Mouse (Mus musculus) CH12.LX (cell line): ENCODE data around the gene Hist1h1d. TPM values are rescaled to one million over a fixed set of nuclear protein-coding genes. Genes with fewer than 3 reads are reported as not detected.

ENCODE experiments used
- DNase-seq: peaks from one replicate; pipeline ENCODE4 v3.0.0-alpha.2; 2013; ENCODE audit errors: extremely low read depth
- H3K27ac ChIP-seq: 2 replicates; pipeline ENCODE4 v1.5.1; 2012; ENCODE audit warnings: low read depth, mild to moderate bottlenecking, control low read depth, moderate library complexity; ENCODE audit not compliant: insufficient read depth
- H3K27me3 ChIP-seq: replicated peaks from 2 replicates; pipeline ENCODE3; 2012; ENCODE audit warnings: inconsistent platforms
- H3K36me3 ChIP-seq, 2 experiments: replicated peaks in 1 of 2; 2 replicates each; pipeline versions ENCODE3 to v1.6.1; 2012; ENCODE audit warnings: inconsistent platforms in 1 of 2, low read length in 1 of 2, mild to moderate bottlenecking in 1 of 2, mixed read lengths in 1 of 2, moderate library complexity in 1 of 2; ENCODE audit not compliant: control insufficient read depth in 1 of 2, insufficient read depth in 1 of 2
- H3K4me1 ChIP-seq, 2 experiments: 2 replicates each; pipeline ENCODE4 v1.6.1; 2012; ENCODE audit warnings: inconsistent platforms in 1 of 2, moderate library complexity in 1 of 2; ENCODE audit not compliant: insufficient read depth in 2 of 2, control insufficient read depth in 1 of 2
- H3K4me2 ChIP-seq: 2 replicates; pipeline ENCODE4 v1.6.1; 2012; ENCODE audit warnings: low read depth, mild to moderate bottlenecking, control low read depth; ENCODE audit not compliant: poor library complexity, insufficient read depth, severe bottlenecking
- H3K4me3 ChIP-seq, 3 experiments: fragments of 150-350 bp in 1 of 3; sonication (generic) in 1 of 3; replicated peaks in 1 of 3; 2 replicates each; pipeline versions ENCODE3 to v1.5.1; 2011 to 2012; ENCODE audit warnings: low read depth in 2 of 3, low read length in 2 of 3, mild to moderate bottlenecking in 2 of 3, moderate library complexity in 2 of 3, control low read depth in 1 of 3, improper control_type of control experiment in 1 of 3, inconsistent platforms in 1 of 3, mixed read lengths in 1 of 3; ENCODE audit not compliant: poor library complexity in 1 of 3
- H3K79me2 ChIP-seq: replicated peaks from 2 replicates; pipeline ENCODE4 v1.6.1; 2012; ENCODE audit warnings: mild to moderate bottlenecking, moderate library complexity; ENCODE audit not compliant: control insufficient read depth, poor library complexity, insufficient read depth, severe bottlenecking; ENCODE audit errors: extremely low read depth
- H3K9ac ChIP-seq: 2 replicates; pipeline ENCODE4 v1.6.1; 2012; ENCODE audit warnings: low read depth, mild to moderate bottlenecking, control low read depth, moderate library complexity; ENCODE audit not compliant: insufficient read depth
- H3K9me3 ChIP-seq: replicated peaks from 2 replicates; pipeline ENCODE3; 2012; ENCODE audit warnings: low read length, inconsistent platforms, mixed read lengths
- CHD1 ChIP-seq: IDR thresholded peaks from 2 replicates; pipeline ENCODE4 v1.6.1; 2012; ENCODE audit warnings: low read depth, low read length, improper control_type of control experiment, inconsistent platforms
- E2F4 ChIP-seq: IDR thresholded peaks from 2 replicates; pipeline ENCODE4 v1.6.1; 2011; ENCODE audit warnings: low read depth, low read length, improper control_type of control experiment; ENCODE audit not compliant: insufficient replicate concordance
- ELF1 ChIP-seq: IDR thresholded peaks from 2 replicates; pipeline ENCODE4 v1.6.1; 2014; ENCODE audit warnings: low read depth, mild to moderate bottlenecking, inconsistent platforms, low read length, improper control_type of control experiment
- HCFC1 ChIP-seq: IDR thresholded peaks from 2 replicates; pipeline ENCODE4 v1.6.1; 2012; ENCODE audit warnings: low read depth, mild to moderate bottlenecking, inconsistent platforms, low read length, improper control_type of control experiment
- IRF4 ChIP-seq: IDR thresholded peaks from 2 replicates; pipeline ENCODE4 v1.6.1; 2014; ENCODE audit warnings: low read depth, mild to moderate bottlenecking, inconsistent platforms, low read length, improper control_type of control experiment
- KAT2A ChIP-seq: IDR thresholded peaks from 2 replicates; pipeline ENCODE4 v1.6.1; 2012; ENCODE audit warnings: low read length, improper control_type of control experiment, inconsistent platforms; ENCODE audit not compliant: insufficient replicate concordance
- MAFK ChIP-seq: IDR thresholded peaks from 2 replicates; pipeline ENCODE4 v1.6.1; 2011; ENCODE audit warnings: low read length, improper control_type of control experiment; ENCODE audit not compliant: insufficient replicate concordance
- MAX ChIP-seq: IDR thresholded peaks from 2 replicates; pipeline ENCODE4 v1.6.1; 2011; ENCODE audit warnings: low read length, improper control_type of control experiment
- MAZ ChIP-seq: IDR thresholded peaks from 2 replicates; pipeline ENCODE4 v1.6.1; 2012; ENCODE audit warnings: low read depth, mild to moderate bottlenecking, inconsistent platforms, low read length, improper control_type of control experiment, moderate library complexity
- MEF2A ChIP-seq: IDR thresholded peaks from 2 replicates; pipeline ENCODE4 v1.6.1; 2014; ENCODE audit warnings: low read depth, mild to moderate bottlenecking, inconsistent platforms, low read length, improper control_type of control experiment, borderline replicate concordance
- MXI1 ChIP-seq: IDR thresholded peaks from 2 replicates; pipeline ENCODE4 v1.6.1; 2011; ENCODE audit warnings: mild to moderate bottlenecking, low read depth, low read length, improper control_type of control experiment
- NELFE ChIP-seq: IDR thresholded peaks from 2 replicates; pipeline ENCODE4 v1.6.1; 2011; ENCODE audit warnings: low read depth, low read length, improper control_type of control experiment
- NRF1 ChIP-seq: IDR thresholded peaks from 2 replicates; pipeline ENCODE4 v1.6.1; 2014; ENCODE audit warnings: low read depth, mild to moderate bottlenecking, inconsistent platforms, low read length, improper control_type of control experiment, moderate library complexity
- POLR2A ChIP-seq: IDR thresholded peaks from 2 replicates; pipeline ENCODE4 v1.6.1; 2011; ENCODE audit warnings: low read depth, mild to moderate bottlenecking, improper control_type of control experiment, low read length
- RAD21 ChIP-seq: IDR thresholded peaks from 2 replicates; pipeline ENCODE4 v1.6.1; 2011; ENCODE audit warnings: low read depth, mild to moderate bottlenecking, low read length, improper control_type of control experiment, moderate library complexity
- RCOR1 ChIP-seq: conservative IDR thresholded peaks from 2 replicates; pipeline ENCODE4 v1.6.1; 2012; ENCODE audit warnings: low read depth, mild to moderate bottlenecking, inconsistent platforms, low read length, improper control_type of control experiment
- SIN3A ChIP-seq: IDR thresholded peaks from 2 replicates; pipeline ENCODE4 v1.6.1; 2012; ENCODE audit warnings: low read length, improper control_type of control experiment, inconsistent platforms
- SMC3 ChIP-seq: IDR thresholded peaks from 2 replicates; pipeline ENCODE4 v1.6.1; 2011; ENCODE audit warnings: low read depth, low read length, improper control_type of control experiment
- TBP ChIP-seq: conservative IDR thresholded peaks from 2 replicates; pipeline ENCODE4 v1.6.1; 2011; ENCODE audit warnings: low read depth, low read length, improper control_type of control experiment
- UBTF ChIP-seq: IDR thresholded peaks from 2 replicates; pipeline ENCODE4 v1.6.1; 2012; ENCODE audit warnings: low read depth, mild to moderate bottlenecking, inconsistent platforms, low read length, improper control_type of control experiment, moderate library complexity
- USF1 ChIP-seq: IDR thresholded peaks from 2 replicates; pipeline ENCODE4 v1.6.1; 2014; ENCODE audit warnings: low read depth, mild to moderate bottlenecking, inconsistent platforms, low read length, improper control_type of control experiment
- USF2 ChIP-seq: conservative IDR thresholded peaks from 2 replicates; pipeline ENCODE4 v1.6.1; 2011; ENCODE audit warnings: low read depth, low read length, improper control_type of control experiment
- ZKSCAN1 ChIP-seq: IDR thresholded peaks from 2 replicates; pipeline ENCODE4 v1.6.1; 2012; ENCODE audit warnings: low read depth, inconsistent platforms, low read length, improper control_type of control experiment, borderline replicate concordance
- ZNF384 ChIP-seq: IDR thresholded peaks from 2 replicates; pipeline ENCODE4 v1.6.1; 2012; ENCODE audit warnings: low read depth, low read length, improper control_type of control experiment, inconsistent platforms
- dilution Hi-C: fragments of 300-500 bp; cut with MboI; formaldehyde crosslinking; loops from 2 replicates; pipeline ENCODE4 v1.14.3; 2020; ENCODE audit warnings: low sequenced_read_pairs; ENCODE audit not compliant: extremely low pct_unique_long_range_greater_than_20kb, extremely low pct_ligation_motif_present
- in situ Hi-C: fragments of 300-500 bp; cut with MboI; formaldehyde crosslinking; loops from 3 replicates; pipeline ENCODE4 v1.14.3; 2019; ENCODE audit warnings: low sequenced_read_pairs, low pct_ligation_motif_present, low pct_unique_long_range_greater_than_20kb, mixed read lengths
- polyA plus RNA-seq: library from polyadenylated mRNA; unstranded; fragments of >175 nt; gene quantifications from 2 replicates; pipeline ENCODE4 v1.2.1, GENCODE M21; 2012; ENCODE audit warnings: low read depth; ENCODE audit not compliant: insufficient read length
- total RNA-seq, 2 experiments: library from RNA; depleted of rRNA; stranded (reverse); fragments of 300-350 nt in 1 of 2; fragments of >200 nt in 1 of 2; gene quantifications; 2 replicates each; pipeline ENCODE4 v1.2.3; 2012 to 2014

Gene Hist1h1d
- total and polyA plus RNA-seq, 3 experiments = 0.14 to 112 (median 2.3) TPM

DNA sequence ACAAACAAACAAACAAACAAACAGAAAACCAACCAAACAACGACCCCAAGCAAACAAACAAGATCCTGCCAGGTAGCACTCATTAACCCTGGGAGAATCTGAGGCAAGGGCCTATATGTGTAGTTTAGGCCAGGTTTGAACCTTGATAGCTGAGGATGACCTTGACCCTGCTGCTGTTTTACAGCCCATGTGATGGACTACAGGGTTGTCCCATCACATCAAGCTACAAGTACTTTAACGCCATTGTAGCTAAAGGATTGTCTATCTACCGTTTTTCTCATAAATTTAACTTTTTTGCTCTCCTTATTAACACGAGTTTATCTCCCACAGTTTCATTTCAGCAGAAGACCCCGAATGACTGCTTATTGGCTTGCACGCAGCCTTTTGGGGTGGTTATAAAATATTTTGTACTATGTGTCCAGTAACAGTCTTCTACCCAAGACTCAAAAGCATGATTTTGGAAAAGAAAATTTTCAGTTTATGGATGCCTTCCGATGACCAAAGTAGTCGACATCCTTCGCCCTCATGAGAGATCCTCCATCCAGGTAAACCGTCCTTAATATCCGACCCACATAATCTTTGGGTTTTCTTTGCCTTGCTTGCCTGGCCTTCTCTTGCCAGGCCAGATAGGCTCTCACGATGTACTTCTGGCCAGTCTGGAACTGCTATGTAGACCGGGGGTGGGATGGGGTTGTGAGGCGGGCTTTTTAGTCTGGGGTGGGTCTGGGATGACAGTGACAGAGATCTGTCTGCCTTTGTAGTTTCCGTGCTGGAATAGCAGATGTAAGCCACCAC, 37.0 kb upstream of the Hist1h1d start:
- no peak for DNase-seq
- Histone ChIP-seq H3K9ac (peak overlapping the region; percentile 53), H3K79me2 (no peaks in the 10 kb centered on the region), H3K27me3 (no peaks in the 10 kb centered on the region), H3K4me3 (peak overlapping the region in 1 of 3 experiments; percentile 39), H3K4me1 (peaks cover 3 to 26% of the 10 kb centered on the region in 2 experiments; a peak in 3 of 4 replicates), H3K27ac (no peak overlapping the region), H3K4me2 (peak overlapping the region; percentile 88), H3K9me3 (no peaks in the 10 kb centered on the region), H3K36me3 (no peaks in the 10 kb centered on the region)
- no peak for TF ChIP-seq SMC3
- peak; percentile 96 for TF ChIP-seq TBP
- TF ChIP-seq RCOR1 = no peak
- dilution Hi-C loops (no loop called here), in situ Hi-C loops (loop anchor here (25.0 kb wide), 1 partner anchor 1579 kb away; the partner anchor contains the start of gene Zfp184)

DNA sequence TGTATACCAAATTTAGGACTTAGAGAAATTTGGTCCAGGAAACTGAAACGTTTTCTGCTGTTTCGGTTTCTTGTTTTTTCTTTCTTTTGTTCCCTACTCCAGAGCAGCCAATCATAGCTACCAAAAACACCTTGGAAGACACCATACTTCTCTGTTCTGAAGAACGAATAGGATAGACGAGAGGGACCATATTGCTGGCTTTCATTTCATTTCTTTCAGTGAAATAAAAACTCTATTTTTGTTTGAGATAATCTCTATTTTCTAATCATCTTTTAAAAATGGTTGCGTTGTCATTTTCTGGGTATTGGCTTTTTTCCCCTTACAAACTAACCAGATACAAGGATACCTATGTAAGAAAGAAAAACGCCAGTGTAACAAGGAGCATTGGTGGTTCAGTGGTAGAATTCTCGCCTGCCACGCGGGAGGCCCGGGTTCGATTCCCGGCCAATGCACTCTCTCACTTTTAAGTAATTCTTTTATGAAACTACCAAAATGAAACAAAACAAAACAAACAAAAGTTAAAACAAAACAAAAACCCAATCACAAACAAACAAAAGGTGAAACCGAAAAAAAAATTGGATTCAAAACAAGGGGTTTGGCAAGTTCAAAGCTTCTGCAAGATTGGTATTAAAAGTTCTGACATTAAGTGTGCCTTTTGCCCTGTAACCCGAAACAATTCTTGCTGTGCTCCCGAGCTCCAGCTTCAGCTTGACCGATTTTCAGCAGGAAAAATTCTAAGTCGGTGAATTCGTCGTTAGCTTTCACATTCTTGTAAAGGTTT, 36.0 kb upstream of the Hist1h1d start:
- dilution Hi-C loops (no loop called here), in situ Hi-C loops (loop anchor here (25.0 kb wide), 1 partner anchor 1580 kb away; the partner anchor contains the start of gene Zfp184)
- Histone ChIP-seq H3K27me3 (no peaks in the 10 kb centered on the region), H3K79me2 (no peaks in the 10 kb centered on the region), H3K9me3 (no peaks in the 10 kb centered on the region), H3K4me1 (peaks cover 3 to 31% of the 10 kb centered on the region in 2 experiments; a peak in 3 of 4 replicates), H3K4me3 (peak overlapping the region; percentile 53 to 65 (median 64)), H3K27ac (peak overlapping the region; percentile 42; the same call in 1 of the 2 replicates), H3K4me2 (peak overlapping the region; percentile 80), H3K36me3 (no peaks in the 10 kb centered on the region), H3K9ac (peak overlapping the region; percentile 14; the same call in 1 of the 2 replicates)
- peak; percentile 69 for DNase-seq
- TF ChIP-seq SIN3A (0 out of 2 replicates have a peak, but pooled peaks have one; percentile 52), USF2 (no peak), MAZ (no peak), USF1 (no peak), MEF2A (no peak), MAX (no peak), KAT2A (peak; percentile 79; the same call in 1 of the 2 replicates), ELF1 (peak; percentile 95), MAFK (peak; percentile 96), HCFC1 (no peak), E2F4 (no peak; the same call in 1 of the 2 replicates), TBP (peak; percentile 99), UBTF (no peak), IRF4 (0 out of 2 replicates have a peak, but pooled peaks have one; percentile 27), NRF1 (peak; percentile 46; the same call in 1 of the 2 replicates), POLR2A (no peak), MXI1 (no peak), NELFE (no peak), ZKSCAN1 (no peak), ZNF384 (peak; percentile 24; the same call in 1 of the 2 replicates), RAD21 (no peak), SMC3 (no peak), CHD1 (peak; percentile 89; the same call in 1 of the 2 replicates)
